Mouse (Mus musculus) urinary bladder, postnatal 25 days (tissue): ENCODE results near the gene Rab40b.
A peak's percentile ranks its signal among the peaks of the same experiment; 100 is the strongest.

ENCODE experiments used
- DNase-seq: peaks from one replicate; pipeline ENCODE4 v3.0.0; 2022; ENCODE audit warnings: low spot score

Rab40b gene

DNA sequence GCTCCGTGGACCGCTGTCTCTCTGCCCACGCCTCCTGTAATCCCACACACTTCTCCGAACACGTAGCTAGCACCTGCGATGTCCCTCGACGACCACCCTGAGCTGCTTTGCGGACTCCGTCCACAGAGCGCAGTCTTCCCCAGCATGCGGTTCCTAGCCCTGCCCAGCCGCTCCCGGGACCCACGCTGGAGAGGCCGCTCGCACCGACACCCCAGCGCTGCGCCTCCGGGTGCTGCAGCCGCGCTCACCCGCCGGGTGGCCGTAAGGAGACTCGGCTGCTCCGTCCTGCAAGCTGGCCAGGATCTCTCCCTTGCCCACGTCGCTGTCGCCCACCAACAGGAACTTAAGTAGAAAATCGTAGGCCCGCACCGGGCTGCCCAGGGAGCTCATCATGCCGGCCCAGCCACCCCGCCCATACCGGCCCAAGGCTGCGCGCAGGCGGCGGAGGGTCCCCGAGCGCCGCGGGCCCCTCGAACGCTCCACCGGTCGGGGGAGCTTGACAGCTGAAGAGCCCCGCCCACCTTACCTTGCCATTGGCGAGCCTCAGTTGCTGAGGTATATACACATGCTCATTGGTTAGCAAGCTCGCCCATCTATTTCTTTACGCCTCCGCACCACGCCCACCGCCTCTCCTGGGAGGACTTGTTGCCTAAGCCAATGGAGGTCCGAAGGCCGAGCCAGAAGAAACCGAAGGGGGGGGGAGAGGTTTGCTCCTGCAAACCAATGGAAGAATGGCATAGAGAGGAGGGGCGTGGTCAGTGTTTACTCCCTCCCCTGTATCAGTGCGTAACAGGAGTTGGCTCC, at the start of gene Rab40b:
Gene Rab40b (minus strand): TSS at position 502 of the 804 bp plus-strand sequence.
- DNase-seq: peak; percentile 83

- DNase-seq: no peak
Measured at GRCm38 (mm10) chr11:121437236-121437635, 49.2 kb upstream of the Rab40b start.

GRCm38 (mm10) chr11:121434156-121435155, 46.4 kb upstream of the Rab40b start, which contains the start of gene Fn3k:
TSS of gene Fn3k (plus strand) at chr11:121434913.
- peak; percentile 61 for DNase-seq

GRCm38 (mm10) chr11:121433397-121433796, 45.3 kb upstream of the Rab40b start:
- no peak for DNase-seq

- no peak for DNase-seq
Measured at GRCm38 (mm10) chr11:121421553-121422173, 33.6 kb upstream of the Rab40b start.

DNA sequence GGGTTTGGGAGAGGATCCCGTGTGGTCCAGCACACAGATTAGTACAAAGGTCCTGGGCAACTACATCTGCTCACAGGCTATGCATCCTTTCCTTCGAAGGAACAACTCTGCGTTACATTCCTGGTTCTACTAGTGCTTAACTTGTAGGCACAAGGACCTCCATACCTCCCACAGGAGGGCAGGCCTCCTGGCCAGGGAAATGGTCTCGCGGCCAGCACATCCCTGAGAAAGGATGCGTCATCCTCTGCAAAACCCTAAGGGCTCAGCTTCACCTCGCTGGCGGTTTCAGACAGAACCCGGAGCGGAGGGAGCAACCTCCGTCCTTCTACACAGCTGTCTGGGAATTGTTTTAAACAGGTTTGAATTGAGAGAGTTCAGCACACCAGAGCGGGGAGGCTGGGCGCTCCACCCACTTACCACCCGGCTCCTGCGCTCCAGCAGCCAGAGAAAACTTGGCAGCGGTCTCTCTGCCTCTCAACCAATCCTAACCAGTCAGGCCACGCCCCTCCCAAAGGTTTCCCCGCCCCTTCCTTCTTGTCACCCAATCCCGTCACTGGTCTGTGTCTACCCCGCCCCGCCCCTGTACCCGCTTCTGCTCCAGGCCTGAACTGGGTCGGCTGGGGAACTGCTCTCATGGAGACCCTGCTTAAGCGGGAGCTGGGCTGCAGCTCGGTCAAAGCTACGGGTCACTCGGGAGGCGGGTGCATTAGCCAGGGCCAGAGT, 32.9 kb upstream of the Rab40b start, which contains the start of gene Fn3krp:
Gene Fn3krp (plus strand): TSS at position 572 of the 723 bp plus-strand sequence.
- DNase-seq: peak; percentile 97

GRCm38 (mm10) chr11:121420379-121420778, 32.3 kb upstream of the Rab40b start:
- DNase-seq: no peak

DNA sequence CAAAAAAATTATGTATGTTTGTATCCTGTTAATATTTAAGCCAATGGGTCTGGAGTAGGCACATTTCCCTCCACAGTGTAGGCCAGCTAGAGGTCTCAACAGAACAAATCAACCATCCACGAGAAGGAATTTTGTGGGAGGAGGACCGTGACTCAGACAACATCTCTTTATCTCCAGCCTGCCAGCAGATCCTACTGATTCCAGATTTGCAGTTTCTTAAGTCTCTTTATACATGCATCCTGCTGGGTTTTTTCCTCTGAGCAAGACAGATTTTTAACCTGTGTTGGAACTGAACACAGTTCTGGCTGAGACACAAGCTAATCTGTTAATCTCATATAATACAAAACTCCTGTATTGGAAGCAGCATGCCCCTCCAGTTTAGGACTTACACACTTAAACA, 30.9 kb upstream of the Rab40b start:
- DNase-seq: no peak

GRCm38 (mm10) chr11:121417971-121418370, 29.9 kb upstream of the Rab40b start:
- DNase-seq: no peak

GRCm38 (mm10) chr11:121415351-121415750, 27.3 kb upstream of the Rab40b start:
- no peak for DNase-seq

- no peak for DNase-seq
Measured at GRCm38 (mm10) chr11:121414762-121415161, 26.7 kb upstream of the Rab40b start.

- no peak for DNase-seq
Measured at GRCm38 (mm10) chr11:121407366-121408155, 19.5 kb upstream of the Rab40b start.

DNA sequence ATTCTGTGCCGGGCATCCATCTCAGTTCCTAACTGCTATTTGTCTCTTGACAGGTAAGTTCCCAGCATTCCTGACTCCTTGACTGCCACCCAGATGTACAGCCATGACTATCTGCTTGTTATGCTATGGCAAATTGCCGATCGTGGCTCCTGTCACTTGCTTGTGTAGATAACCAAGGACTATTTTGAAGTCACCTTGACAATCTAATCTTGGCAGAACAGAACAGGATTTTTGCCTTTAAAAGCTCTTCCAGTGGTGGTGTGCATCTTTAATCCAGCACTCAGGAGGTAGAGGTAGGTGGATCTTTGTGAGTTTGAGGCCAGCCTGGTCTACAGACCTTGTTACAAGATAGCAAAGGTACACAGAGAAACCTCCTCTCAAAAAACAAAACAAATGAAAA, 4.4 kb upstream of the Rab40b start:
- no peak for DNase-seq

- no peak for DNase-seq
Measured at GRCm38 (mm10) chr11:121390793-121391192, 2.7 kb upstream of the Rab40b start.

GRCm38 (mm10) chr11:121388554-121388945, 499 bp upstream of the Rab40b start:
- no peak for DNase-seq

DNA sequence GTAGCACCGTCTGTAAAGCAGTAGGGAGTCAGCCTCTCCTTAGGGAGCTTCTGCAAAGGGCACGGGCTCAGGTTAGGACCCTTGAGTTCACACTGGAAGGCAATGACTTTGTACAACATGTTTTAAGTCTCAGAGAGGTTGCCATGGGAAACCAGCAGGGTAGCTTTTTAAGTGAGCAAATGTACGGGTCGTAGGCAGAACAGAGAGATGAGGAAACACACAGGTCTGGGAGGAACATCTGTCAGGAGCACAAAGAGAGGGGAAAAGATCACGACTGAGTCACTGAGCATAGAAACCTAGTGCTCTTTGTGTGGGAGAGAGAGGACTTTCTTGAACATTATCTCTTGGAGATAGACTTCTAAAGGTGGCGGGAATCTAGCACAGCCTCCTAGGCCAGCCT, 7.8 kb downstream of the Rab40b start:
- DNase-seq: no peak

GRCm38 (mm10) chr11:121378644-121379043, 9.4 kb downstream of the Rab40b start:
- no peak for DNase-seq

GRCm38 (mm10) chr11:121373305-121373704, 14.7 kb downstream of the Rab40b start:
- DNase-seq: no peak

DNA sequence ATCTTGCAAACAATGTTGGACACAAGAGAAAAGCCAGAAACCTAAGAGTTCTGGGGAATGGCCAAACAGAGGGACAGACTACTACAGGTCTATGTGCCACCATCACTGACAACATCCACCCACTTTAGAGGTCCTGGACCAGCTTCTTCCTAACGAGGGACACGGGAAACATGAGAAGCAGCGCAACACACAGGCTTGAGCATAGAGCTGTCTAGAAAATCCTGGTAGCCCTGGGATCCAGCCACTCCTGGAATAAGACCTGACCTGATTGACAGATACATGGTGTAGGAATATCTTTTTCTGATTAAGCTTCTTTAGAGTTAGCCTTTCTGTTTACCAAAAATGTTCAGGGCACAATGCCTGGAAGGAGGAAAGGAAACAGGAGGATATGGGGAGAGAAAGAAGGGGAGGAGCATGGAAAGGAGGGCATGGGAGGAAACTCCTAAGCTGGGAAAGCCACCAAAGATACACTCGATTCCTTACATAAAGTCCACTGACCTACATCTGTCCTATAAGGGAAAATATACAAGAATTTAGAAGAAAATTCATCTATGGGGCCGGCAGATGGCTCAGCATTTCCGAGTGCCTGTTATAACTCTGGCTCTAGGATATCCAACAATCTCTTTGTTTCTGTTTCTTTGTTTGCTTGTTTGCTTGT, 17.6 kb downstream of the Rab40b start:
- DNase-seq: no peak

DNA sequence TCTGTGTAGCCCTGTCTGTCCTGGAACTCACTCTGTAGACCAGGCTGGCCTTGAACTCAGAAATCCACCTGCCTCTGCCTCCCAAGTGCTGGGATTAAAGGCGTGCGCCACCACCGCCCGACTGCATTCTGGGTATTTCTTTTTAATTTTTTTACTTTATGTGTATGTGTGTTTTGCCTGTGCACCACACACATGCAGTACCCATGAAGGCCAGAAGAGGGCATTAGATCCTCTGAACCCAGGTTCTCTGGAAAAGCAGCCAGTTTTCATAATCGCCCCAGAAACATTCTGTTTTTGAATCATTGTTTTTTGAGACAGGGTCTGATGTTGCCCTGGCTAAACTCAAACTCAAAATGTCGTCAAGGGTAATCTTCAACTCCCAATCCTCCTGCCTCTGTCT, 18.4 kb downstream of the Rab40b start:
- DNase-seq: no peak
